Mouse (Mus musculus) frontal cortex, postnatal 36 days (tissue): ENCODE measurements around the gene Rpusd3.
A peak's percentile ranks its signal among the peaks of the same experiment; 100 is the strongest.

ENCODE experiments used
- DNase-seq, 2 experiments: peaks; one replicate each; pipeline ENCODE4 v3.0.0; 2022; ENCODE audit warnings: low spot score in 2 of 2

Rpusd3 gene

DNA sequence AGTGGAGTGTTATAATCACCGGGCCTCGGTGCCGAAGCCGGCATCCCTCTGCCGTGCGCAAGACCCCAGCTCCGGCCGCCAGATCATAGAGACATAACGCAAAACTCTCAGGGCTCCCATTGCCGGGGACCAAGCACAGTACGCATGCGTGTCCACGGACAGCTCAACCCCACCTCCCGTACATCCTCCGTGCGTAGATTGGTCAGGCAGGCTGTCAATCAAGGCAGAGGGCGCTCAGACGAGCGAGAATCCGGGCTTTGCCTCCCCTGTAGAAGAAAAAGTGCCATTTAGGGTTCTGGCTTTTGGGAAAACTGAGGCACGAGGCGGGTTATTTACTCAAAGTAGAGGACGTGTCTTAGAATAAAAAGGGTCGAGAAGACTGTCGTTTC, at the start of gene Rpusd3:
Gene Rpusd3, minus strand, starts transcription at position 142 of the 389 bp plus-strand sequence.
- DNase-seq, result peak; percentile 96 to 99

DNA sequence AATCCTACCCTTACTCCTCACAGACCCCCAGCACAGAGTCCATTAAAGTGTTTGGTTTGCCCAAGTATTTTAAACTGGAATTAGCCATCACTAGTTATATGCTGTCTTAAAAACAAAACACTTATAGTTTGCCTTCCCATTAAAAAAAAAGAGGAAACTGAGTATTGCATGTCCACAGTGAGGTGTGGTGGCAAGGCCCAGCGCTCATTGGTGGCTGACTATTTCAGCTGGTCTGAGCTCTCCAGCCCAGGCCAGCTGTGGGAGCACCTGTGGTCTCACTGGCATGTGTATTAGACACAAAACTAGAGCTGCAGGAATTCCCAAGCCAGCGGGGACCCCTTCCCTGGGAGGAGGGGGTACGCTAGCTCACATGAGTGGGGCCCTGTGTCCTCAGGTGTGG, 49.4 kb upstream of the Rpusd3 start:
- no peak for DNase-seq

DNA sequence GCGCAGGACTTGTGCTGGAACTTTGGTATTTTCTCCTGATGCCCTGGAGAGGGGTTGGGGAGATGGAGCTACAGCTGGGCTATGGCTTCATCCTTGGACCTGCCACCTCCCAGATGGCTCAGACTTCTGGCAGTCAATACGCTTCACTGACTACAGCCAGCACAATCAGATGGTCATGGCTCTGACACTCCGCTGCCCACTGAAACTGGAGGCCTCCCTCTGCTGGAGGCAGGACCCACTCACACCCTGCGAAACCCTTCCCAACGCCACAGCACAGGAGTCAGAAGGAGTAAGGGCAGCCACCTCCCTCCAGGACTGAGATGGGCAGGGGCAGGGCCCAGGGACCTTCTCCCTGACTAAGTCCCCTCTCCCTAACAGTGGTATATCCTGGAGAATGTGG, 46.5 kb upstream of the Rpusd3 start:
- no peak for DNase-seq

DNA sequence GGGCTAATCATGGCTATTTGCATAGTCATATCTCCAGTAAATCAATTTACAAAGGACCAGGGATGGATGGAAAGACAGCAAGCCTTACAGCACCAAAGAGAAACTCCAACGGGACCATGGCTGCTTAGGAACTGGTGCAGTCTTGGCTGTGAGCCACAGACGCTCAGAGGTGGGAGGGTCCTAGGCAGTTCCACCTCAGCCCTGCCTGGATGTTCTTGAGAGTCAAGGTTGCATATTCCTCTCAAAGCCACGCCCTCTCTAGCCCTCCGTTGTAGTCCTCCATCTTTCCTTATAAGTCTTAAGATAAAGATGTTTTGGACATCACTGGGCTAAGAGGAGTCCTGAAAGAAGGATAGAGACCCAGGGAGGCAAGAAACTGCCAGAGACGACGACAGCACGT, 44.9 kb upstream of the Rpusd3 start:
- DNase-seq, result no peak

DNA sequence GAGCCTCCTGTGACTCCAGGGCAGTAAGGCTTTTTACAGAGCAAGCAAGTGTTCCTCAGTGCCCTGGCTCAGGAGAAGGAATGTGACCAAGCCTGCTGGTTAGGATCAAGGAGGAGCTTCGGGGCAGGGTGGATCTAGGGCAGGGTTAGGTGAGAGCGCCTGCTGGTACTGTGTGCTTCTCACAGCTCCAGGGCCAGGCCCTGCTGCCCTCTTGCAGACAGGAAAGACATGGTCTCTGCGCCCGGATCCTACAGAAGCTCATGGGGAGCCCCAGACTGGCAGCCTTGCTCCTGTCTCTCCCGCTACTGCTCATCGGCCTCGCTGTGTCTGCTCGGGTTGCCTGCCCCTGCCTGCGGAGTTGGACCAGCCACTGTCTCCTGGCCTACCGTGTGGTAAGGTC, 39.5 kb upstream of the Rpusd3 start:
- no peak for DNase-seq

DNA sequence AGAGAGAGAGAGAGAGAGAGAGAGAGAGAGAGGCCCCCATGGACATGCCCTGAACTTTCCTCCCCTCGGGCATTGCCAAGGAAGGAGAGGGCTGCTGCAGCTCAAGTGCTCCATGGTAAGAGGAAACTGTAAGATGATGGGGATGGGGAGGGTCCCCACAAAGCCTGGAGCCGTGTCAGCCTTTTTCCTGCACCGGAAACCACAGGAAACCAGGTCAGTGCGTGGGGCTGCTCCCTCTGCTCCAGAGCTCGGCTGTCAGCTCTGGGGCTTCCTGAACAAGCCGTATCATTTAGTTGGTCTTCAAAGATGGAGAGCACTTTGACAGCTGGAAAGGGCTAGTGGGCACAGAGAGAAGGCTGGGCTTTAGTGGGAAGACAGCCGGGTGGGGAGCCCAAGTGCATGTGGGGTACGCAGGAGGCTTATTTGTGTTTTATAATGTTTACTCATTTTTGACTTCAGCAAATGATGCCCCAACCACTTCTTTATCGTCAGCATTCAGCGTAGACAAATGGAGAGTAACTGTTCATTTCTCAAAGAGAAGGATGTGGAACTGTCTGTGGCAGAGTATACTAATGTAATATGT, 38.9 kb upstream of the Rpusd3 start, which contains the start of gene Il17re:
Gene Il17re, plus strand, starts transcription at position 533 of the 583 bp plus-strand sequence.
- DNase-seq, result no peak

DNA sequence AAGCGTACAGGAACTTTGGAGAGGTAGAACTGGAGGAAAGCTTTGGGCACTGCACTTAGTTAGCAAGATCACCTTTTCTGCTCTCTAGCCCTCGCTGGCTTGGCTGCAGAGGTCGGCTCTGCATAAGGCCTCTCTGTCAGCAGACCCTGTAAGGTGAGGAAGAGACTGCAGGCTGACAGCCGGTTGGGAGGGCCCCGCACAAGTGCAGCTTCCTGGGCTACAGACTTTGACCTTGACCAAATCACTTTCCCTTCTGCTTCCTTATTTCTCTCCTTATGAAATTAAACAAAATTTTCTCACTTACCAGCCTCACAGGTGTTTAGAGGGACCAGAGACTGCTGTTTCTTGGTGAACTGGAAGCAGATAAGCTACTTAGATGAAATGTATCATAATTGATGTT, 35.9 kb upstream of the Rpusd3 start:
- no peak for DNase-seq

DNA sequence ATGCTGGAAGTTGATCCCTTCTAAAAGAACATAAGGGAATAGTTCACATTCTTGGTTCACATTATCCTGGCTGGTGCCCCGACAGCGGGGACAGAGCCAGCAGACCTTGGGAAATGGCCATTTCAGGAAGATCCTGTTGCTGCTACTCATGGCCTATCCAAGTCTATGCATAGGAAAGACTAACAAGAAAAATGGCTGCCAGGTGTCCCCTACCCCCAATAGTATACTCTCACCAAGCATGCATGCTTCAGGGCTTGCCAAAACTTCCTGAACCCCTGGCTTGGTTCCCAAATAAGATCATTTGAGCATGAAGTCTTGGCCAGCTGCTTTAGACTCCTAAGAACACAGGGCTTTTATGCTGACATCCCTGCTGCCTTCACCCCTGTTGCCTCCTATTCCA, 32.7 kb upstream of the Rpusd3 start:
- no peak for DNase-seq

DNA sequence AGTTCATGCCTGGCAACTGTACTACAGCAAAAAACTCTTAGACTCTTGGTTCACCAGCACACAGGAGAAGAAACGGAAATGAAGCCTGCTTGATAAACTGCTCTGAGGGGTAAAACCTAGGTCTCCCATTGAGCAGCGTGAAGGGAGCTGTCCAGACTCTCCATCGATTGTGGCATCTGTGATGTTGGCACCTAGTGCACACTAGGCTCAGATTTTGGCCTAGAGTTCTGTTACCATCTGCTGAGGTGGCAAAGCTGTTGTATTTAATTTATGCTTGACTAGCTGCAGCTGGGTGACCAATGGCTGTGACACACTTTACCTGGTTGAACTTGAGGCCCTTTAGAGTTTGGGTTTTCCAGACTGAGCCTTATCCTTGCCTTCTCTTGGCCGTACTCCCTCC, 28.5 kb upstream of the Rpusd3 start:
- DNase-seq, result no peak

DNA sequence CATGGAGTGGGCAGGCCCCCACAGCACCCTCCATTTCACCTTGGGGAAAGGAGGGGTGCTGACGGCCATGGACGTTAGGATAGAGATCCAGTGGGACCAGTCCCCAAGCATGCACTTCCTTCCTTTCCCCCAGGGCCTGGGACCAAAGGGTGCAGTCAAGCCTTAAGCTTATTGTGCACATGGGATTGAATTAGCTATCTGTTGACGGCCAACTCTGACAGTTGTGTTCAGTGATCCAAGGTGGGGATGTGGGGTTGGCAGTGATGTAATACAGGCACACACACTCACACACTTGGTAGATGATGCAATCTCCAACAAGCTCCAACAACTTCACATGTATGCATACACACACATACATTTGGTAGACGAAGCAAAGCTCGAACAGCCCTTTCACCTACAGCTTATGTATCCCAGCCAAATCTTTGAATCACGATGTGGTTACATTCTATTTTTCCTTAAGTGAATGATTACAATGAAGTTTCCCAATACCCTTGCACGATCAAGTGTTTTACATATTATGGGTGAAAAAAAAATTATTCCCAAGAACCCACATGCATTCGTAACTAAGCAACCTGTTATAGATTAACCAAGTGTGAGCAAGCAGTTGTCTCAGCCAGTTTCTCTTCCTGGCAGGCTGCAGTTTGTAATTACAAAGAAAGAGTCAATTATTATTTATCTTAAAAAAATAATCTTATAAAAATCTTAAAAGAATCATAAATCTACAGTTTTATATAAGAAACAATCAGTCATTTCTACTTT, 25.2 kb upstream of the Rpusd3 start:
- DNase-seq, result no peak

DNA sequence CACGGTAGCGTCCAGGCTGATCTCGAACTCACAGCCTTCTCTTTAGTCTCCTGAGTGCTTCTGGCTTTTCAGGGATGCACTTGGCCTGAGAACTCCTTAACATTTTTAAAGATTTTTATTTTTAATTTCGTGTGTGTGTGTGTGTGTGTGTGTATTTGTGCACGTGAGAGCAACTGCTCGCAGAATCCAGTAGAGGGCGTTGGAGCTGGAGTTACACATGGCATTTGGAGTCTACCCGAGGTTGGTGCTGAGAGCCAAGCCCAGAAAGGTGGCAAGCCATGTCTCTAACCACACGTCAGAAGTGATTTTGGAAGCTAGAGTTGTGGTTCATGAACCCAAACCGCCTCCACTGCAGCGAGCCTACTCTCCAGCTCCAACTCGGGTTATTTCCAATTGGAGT, 24.0 kb upstream of the Rpusd3 start:
- DNase-seq, result no peak

DNA sequence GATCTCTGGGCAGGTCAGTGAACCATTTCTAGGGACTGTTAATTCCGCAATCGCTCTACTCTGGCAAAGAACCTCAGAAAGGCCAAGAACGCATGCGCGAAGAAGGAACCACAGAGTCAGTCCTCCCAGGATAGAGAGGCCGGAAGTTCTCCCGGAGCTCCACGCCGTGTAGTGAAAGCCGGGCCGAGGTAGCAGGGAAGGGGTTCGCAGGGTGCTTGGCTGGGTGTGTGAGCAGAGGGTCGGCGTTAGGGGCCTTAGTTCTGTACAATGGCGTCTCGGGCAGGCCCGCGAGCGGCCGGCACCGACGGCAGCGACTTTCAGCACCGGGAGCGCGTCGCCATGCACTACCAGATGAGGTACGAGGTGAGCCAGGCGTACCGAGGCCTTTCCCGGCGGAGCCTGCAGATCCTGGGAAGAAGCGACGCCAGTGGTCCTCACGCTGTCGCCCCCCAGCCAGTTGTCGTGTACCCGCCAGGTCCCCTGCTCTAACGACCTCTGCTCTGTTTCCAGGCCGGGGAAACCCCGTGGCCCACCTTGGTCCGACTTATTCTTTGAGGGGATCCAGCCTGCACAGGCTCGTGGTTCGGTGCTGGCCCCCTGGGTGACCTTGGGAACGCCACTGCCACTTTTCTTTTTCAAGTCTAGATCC, 23.4 kb upstream of the Rpusd3 start, which contains the start of gene Jagn1:
Gene Jagn1, plus strand, starts transcription at position 128 of the 649 bp plus-strand sequence.
- peak; percentile 92 to 95 for DNase-seq

DNA sequence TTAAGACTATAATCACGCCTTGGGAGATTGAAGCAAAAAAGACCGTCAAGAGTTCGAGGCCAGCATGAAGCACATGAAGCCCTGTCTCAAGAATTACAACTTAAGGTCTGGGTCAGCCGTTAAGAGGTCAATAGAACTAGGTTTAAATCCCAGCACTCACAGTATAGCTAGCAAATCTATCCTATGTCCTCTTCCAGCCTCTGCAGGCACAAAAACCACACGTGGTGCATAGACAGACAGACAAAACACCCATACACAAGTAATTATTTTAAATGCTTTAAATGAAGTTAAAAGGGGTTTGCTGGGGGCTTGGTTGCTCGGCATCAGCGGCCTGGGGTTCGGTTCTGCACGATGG, 22.9 kb upstream of the Rpusd3 start:
- DNase-seq, result no peak

DNA sequence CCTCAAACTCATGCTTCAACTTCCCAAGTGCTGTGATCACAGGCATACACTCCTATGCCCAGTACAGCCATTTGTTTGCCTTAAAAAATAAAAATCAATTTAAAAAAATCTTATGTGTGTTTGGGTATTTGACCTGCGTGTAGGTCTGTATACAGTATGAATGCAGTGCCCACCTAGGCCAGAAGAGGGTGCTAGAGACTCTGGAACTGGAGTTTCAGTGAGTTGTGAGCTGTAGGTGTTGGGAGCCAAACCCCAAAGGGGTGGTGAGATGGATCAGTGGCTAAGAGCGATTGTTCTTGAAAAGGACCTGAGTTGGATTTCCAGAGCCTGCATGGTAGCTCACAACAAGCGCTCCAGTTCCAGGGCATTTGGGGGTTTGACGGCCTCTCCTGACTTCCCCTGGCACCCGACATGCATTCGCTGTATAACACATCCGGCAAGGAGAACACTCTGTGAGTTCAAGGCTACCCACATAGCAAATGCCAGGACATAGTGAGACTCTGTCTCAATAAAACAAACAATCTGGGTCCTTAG, 22.1 kb upstream of the Rpusd3 start:
- DNase-seq, result peak; percentile 55 to 76

DNA sequence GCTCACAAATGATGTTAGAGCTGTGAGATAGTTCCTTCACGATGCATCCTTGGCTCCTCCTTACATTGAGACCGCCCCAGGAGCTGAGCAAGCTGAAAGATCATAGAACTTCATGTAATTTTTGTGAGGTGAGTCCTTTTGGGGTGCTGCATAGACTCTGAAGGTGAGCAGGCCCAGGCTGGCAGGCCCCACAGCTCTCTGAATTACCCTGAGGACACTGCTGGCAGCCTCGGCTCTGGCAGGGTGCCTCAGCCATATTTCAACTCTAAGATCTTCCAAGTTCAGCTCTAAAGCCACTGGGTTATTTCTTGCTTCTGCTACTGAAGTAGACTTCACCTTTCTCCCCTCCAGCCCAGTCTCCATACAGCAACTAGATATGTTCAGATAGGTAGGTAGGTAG, 21.5 kb upstream of the Rpusd3 start:
- no peak for DNase-seq

DNA sequence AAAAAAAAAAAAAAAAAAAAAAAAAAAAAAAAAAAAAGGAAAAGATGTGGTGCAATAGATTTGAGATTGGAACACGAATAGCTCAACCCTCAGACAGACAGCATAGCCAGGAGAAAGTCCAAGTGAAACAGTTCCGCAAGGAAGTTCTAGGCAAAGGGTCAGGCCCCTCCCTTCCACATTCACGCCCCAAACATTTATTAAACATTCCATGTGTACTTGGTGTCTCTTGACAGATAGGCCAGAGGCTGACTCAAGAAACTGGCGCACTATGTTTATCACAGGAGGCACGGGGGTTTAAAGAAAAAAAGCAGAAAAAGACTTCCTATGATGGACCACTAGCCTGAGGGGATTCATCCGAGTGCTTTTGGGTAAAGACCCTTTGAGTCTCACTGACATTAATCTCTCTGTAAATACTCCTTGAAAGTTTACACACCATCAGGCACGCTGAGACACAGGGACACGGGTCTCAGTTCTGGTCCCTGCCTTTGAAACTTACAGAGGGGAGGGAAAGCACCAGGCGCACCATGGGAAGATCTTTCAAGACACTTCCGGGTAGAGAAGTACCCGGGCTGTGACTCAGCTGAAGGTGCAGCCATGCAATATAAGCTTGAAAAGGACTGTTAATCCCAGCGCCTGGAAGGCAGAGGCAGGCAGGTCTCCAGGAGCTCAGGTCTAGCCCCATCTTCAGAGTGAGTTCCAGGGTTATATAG, 19.7 kb upstream of the Rpusd3 start:
- DNase-seq, result no peak

DNA sequence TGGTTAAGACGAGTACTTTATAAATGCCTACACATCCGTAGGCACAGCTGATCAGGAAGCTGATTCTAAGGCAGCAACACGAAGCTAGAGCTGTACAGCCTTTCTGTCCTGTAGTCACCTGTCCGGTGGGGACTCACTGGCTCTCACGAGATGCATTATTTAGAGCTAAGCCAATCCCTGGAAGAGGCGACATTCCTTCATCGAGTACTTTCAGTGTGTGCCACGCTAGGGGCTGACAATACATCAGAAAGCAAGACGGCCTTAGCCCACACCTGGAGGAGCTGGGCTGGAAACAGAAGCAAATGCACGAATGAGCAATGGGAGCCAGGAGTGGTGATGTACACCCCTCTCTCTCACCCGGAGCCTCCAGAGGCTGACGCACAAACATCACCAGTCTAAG, 18.0 kb upstream of the Rpusd3 start:
- no peak for DNase-seq

DNA sequence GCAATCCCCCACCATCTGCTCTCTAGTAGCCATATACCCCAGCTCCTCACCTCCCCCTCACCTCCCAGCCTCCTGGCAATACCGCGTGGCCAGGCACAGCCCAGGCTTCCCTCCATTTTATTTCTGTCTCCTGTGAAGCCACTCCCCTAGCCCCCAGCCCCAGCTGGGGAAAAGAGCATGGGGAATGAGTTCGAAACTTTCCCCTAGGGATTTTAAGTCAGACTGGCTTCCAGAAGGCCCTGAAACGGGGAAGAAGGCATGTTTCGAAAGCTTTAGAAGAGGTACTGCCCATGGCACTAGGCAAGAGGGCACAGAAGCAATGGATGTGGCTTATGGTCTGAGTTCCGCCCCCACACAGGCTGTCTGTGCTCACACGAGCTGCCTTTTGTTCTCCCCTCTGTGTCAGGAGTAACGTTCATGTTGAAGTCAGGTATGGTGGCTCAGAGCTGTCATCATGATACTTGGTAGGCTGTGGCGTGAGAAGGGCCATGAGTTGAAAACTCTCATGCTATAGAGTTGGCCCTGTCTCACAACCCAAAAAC, 16.6 kb upstream of the Rpusd3 start, which contains the start of gene Cidec:
Gene Cidec, minus strand, starts transcription at position 97 of the 542 bp plus-strand sequence.
- DNase-seq, result no peak

DNA sequence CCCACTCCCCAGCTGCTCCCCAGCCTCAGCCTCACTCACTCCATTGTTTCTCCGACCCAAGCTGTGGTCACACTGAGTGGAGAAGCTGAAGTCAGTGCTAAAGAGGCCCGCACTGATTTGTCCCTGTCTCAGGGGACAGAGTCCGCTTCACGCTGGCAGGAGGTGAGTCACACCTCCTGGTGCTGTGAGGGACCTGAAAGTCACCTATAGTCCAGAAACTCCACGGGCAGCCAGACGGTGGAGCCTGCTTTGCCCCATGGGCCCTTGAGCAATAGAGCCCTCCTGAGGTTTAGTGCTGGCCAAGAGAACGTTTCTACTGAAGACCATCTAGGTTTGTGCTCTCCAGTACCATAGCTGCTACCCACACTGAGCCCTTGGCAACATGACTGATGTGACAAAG, 15.6 kb upstream of the Rpusd3 start:
- no peak for DNase-seq

DNA sequence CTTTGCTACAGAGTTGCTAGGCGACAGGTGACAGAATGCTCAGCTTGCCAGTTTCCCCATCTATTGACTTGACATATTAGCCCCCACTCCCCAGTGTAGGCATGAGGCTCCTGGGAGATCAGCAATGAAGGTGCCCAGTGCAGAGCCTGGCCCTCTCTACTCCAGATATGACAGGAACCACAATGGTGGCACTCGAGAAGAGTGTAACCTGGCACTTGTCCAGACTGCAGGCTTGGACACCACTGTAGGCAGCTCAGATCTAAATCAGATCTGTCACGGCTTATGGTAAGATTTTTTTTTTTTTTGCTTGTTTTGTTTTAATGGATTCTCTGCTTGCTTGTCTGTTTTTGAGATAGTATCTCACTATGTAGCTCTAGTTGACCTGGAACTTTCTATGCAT, 14.5 kb upstream of the Rpusd3 start:
- DNase-seq, result no peak

DNA sequence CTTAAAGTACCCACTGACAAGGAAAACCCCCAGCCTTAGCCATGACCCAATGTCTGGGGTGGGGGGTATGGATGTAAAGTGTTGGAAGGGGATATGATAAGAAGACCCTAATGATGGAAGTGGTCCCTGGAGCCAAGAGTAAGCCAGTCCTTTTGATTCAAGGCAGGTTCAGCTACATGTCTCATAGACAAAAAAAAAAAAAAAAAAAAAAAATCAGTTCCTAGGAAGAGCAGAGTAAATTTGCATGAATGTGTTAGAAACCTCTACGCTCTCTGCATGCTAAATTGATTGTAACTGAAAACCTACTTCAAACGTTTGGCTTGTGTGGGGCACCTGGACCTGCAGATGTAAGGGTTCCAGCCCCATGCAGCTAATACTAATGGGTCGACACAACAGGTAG, 12.7 kb upstream of the Rpusd3 start:
- DNase-seq, result no peak

DNA sequence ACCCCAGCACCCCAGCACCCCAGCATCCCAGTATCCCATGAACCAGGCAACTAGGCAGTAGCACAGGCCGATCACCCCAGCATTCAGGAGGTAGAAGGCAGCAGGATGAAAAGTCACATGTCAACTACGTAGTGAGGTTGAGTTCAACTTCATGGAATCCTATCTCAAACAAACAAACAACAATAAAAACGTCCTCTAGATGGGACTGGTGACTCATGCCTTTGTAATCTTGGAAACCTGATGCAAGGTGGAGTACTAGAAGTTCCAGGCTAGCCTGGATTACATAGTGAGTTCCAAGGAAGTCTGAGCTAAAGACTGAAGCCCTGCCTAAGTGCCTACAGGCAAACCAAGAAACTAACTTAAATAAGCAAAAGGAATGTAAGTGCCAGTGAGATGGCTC, 11.7 kb upstream of the Rpusd3 start:
- no peak for DNase-seq
